Mouse (Mus musculus) megakaryocyte, embryonic 14.5 days (primary cell): ENCODE results near the gene Lyve1.

Experiments
- FLI1 ChIP-seq: IDR thresholded peaks from 2 replicates; pipeline ENCODE4 v1.6.1; 2012; ENCODE audit warnings: low read length, inconsistent platforms, mixed read lengths
- GATA1 ChIP-seq: IDR thresholded peaks from 3 replicates; pipeline ENCODE4 v1.6.1; 2012; ENCODE audit warnings: mixed read lengths, low read length, inconsistent platforms, borderline replicate concordance

DNA sequence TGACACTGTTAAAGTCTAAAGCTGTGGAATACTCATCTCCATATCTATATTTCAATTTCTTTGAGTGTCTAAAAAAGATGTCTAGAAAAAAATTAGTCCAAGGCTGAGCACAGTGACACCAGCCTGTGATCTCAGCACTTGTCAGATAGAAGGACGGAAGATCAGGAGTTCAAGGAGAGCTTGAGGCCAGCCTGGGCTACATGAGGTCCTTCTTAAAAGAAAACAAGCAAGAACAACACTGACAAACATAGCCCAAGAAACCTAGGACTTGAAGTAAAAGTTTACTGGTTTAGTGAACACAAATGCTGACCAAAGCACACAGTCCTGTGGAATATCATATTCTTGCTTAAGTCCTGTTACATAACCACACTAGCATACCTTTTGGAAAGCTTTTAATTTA lies 29.0 kb downstream of the Lyve1 start:
- TF ChIP-seq GATA1 (no peak), FLI1 (no peak)
